Mouse (Mus musculus): ENCODE results near the gene 4930579F01Rik. TPM values are rescaled to one million over a fixed set of nuclear protein-coding genes. Genes with fewer than 3 reads are reported as not detected.
A peak's percentile ranks its signal among the peaks of the same experiment; 100 is the strongest.

4930579F01Rik gene
- polyA plus RNA-seq, 2 experiments from 2014 or later, result not detected

GRCm38 (mm10) chr3:138215395-138215989 is 21.9 kb upstream of the 4930579F01Rik start:
- ATAC-seq, result no peak

GRCm38 (mm10) chr3:138212431-138212951 is 18.9 kb upstream of the 4930579F01Rik start:
- no peak for ATAC-seq

GRCm38 (mm10) chr3:138210432-138211075 is 16.9 kb upstream of the 4930579F01Rik start:
- ATAC-seq, result no peak

GRCm38 (mm10) chr3:138208821-138209220 is 15.2 kb upstream of the 4930579F01Rik start:
- ATAC-seq, result no peak

GRCm38 (mm10) chr3:138198722-138199068 is 5.1 kb upstream of the 4930579F01Rik start:
- no peak for ATAC-seq

GRCm38 (mm10) chr3:138197973-138198721 is 4.5 kb upstream of the 4930579F01Rik start:
- ATAC-seq, result peak; percentile 87

- no peak for ATAC-seq
Observed at GRCm38 (mm10) chr3:138197556-138197955, 3.9 kb upstream of the 4930579F01Rik start.

GRCm38 (mm10) chr3:138197093-138197492 is 3.5 kb upstream of the 4930579F01Rik start:
- no peak for ATAC-seq

- ATAC-seq, result no peak
Observed at GRCm38 (mm10) chr3:138192260-138192659, 1.4 kb downstream of the 4930579F01Rik start.

- no peak for ATAC-seq
Observed at GRCm38 (mm10) chr3:138185995-138186930, 7.4 kb downstream of the 4930579F01Rik start.

GRCm38 (mm10) chr3:138185290-138185689 is 8.3 kb downstream of the 4930579F01Rik start:
- ATAC-seq, result no peak

- no peak for ATAC-seq
Observed at GRCm38 (mm10) chr3:138183371-138183770, 10.3 kb downstream of the 4930579F01Rik start.

GRCm38 (mm10) chr3:138182019-138182418 is 11.6 kb downstream of the 4930579F01Rik start:
- no peak for ATAC-seq

- no peak for ATAC-seq
Observed at GRCm38 (mm10) chr3:138175551-138175950, 18.1 kb downstream of the 4930579F01Rik start.

GRCm38 (mm10) chr3:138173291-138173690 is 20.3 kb downstream of the 4930579F01Rik start:
- ATAC-seq, result no peak

- no peak for ATAC-seq
Observed at GRCm38 (mm10) chr3:138162553-138163183, 31.0 kb downstream of the 4930579F01Rik start.

- no peak for ATAC-seq
Observed at GRCm38 (mm10) chr3:138161623-138162022, 32.0 kb downstream of the 4930579F01Rik start.

GRCm38 (mm10) chr3:138156651-138157050 is 37.0 kb downstream of the 4930579F01Rik start:
- ATAC-seq, result no peak

- ATAC-seq, result no peak
Observed at GRCm38 (mm10) chr3:138155062-138155461, 38.6 kb downstream of the 4930579F01Rik start.

GRCm38 (mm10) chr3:138148811-138149210 is 44.8 kb downstream of the 4930579F01Rik start:
- ATAC-seq, result no peak

GRCm38 (mm10) chr3:138144642-138145171 is 48.9 kb downstream of the 4930579F01Rik start, which contains the start of gene Mttp:
Mttp (minus strand) TSS chr3:138144968.
- peak; percentile 41 for ATAC-seq

Data from activated CD4-positive, CD25-positive, alpha-beta regulatory T cell, adult 4 months (primary cell).